Mouse (Mus musculus): ENCODE measurements at regions not wholly inside any gene's neighbourhood (a gene's known extent, or its start where the extent isn't known, plus 50 kb on each side); places are given as distances from the start of the nearest gene placed in this dataset.

DNA sequence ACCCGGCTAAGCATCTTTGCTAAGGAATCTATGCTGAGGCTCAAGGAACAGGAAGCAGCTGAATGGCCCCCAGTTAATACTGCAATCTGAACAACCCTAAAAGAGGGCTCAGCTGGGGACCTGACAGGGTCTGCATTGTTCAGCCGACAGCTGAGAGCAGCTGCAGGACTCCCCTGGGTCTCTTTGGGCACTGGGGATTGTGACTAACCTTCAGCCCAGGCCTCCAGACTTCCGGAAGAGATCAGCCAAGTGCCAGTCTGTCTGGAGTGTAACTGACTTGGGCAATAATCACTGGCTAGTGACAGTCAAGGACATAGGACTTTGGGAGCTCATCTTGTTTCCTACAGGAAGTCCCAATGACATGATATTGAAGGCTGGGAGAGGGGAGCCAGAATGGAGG is 73.1 kb downstream of the Rpusd4 start:
- Histone ChIP-seq H3K36me3 (no peaks in the 10 kb centered on the region), H3K9ac (replicated peaks) (no peak overlapping the region), H3K9me3 (no peaks in the 10 kb centered on the region), H3K27ac (replicated peaks) (no peak overlapping the region), H3K4me2 (replicated peaks) (no peak overlapping the region), H3K4me3 (no peak overlapping the region), H3K4me1 (peaks cover 44% of the 10 kb centered on the region), H3K27me3 (no peaks in the 10 kb centered on the region)
- 22% methylated on average over 3 of the region's 3 CpGs for WGBS
- no peak for ATAC-seq (replicated peaks)

DNA sequence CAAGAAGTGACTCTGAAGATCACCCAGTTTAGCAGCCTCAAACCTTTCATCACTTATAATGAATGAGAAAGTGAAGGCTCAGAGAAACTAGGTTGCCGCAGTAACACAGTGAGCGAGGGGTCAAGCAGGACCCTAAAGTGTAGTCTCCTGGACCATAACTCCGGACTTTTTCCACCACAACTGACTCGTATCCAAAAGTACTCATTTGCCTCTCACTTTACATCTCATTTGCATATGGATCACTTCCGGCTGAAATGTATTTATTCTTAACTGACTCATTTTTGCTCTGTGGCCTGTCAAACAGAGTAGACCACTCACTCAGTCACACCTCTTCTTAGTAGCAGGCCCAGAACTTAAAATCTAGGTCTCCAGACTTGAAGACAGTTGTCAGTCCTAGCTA is 73.7 kb downstream of the Rpusd4 start:
- Histone ChIP-seq H3K4me2 (replicated peaks) (no peak overlapping the region), H3K4me1 (peaks cover 38% of the 10 kb centered on the region), H3K9me3 (no peaks in the 10 kb centered on the region), H3K4me3 (no peak overlapping the region), H3K27me3 (no peaks in the 10 kb centered on the region), H3K36me3 (no peaks in the 10 kb centered on the region), H3K27ac (replicated peaks) (no peak overlapping the region), H3K9ac (replicated peaks) (no peak overlapping the region)
- ATAC-seq (replicated peaks), result no peak
- 66% methylated on average over 5 of the region's 5 CpGs for WGBS

DNA sequence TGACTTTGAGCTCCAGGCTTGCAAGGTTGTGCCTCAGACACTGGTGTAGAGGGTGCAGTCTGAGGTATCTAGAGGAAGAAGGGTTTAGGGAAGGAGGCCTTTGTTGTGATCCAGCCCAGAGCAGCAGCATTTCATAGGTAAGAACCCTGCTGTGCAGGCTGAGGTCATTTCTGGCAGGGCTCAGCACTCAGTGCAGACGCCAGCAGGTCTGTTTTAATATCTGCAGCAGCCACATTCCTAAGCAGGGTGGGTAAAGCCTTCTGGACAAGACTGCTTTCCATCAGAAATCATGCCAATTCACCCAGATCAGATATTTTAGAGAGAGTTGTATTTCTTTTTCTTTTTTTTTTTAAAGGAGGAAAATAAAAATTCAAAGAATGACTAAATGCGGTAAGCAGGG is 74.8 kb downstream of the Rpusd4 start:
- H3K36me3 ChIP-seq, result no peaks in the 10 kb centered on the region
- no peak overlapping the region for H3K9ac ChIP-seq (replicated peaks)
- H3K27ac ChIP-seq (replicated peaks), result no peak overlapping the region
- H3K4me2 ChIP-seq (replicated peaks), result no peak overlapping the region
- 0 out of 2 replicates have a peak, but pooled peaks have one; percentile 16 for ATAC-seq (replicated peaks)
- 40% methylated on average over 2 of the region's 2 CpGs for WGBS
- no peak overlapping the region for H3K4me3 ChIP-seq
- H3K4me1 ChIP-seq, result peaks cover 32% of the 10 kb centered on the region
- no peaks in the 10 kb centered on the region for H3K9me3 ChIP-seq
- H3K27me3 ChIP-seq, result no peaks in the 10 kb centered on the region

- Histone ChIP-seq H3K27ac (replicated peaks) (no peak overlapping the region), H3K27me3 (no peaks in the 10 kb centered on the region), H3K36me3 (no peaks in the 10 kb centered on the region), H3K4me3 (no peak overlapping the region), H3K4me2 (replicated peaks) (no peak overlapping the region), H3K9me3 (no peaks in the 10 kb centered on the region), H3K4me1 (peaks cover 32% of the 10 kb centered on the region), H3K9ac (replicated peaks) (no peak overlapping the region)
- ATAC-seq (replicated peaks), result no peak
Measured at GRCm38 (mm10) chr9:35343336-35343735, 75.7 kb downstream of the Rpusd4 start.

DNA sequence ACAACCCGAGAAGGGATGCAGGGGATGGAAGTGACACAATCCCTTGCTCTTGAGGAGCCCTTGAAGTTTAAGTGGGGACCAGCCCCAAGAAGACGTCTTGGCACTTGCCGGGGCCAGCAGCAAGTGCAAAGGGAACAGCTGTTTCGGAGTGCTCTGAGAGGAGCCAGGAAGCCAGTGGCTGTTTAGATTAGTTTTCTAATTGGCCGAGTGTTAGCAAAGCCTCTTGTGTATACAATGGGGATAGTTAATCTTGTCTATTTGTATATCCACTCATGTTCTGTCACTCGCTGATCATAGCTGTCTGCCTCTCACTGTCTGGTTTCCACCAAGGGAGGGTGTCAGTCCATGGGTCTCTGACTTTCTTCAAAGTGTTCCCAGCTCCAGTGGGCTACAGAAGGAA is 76.6 kb upstream of the Cdon start:
- Histone ChIP-seq H3K4me1 (peaks cover 32% of the 10 kb centered on the region), H3K27me3 (no peaks in the 10 kb centered on the region), H3K27ac (replicated peaks) (no peak overlapping the region), H3K9me3 (no peaks in the 10 kb centered on the region), H3K36me3 (no peaks in the 10 kb centered on the region), H3K9ac (replicated peaks) (no peak overlapping the region), H3K4me2 (replicated peaks) (no peak overlapping the region), H3K4me3 (no peak overlapping the region)
- 48% methylated on average over 6 of the region's 6 CpGs for WGBS
- no peak for ATAC-seq (replicated peaks)

GRCm38 (mm10) chr9:35346378-35346777 is 74.5 kb upstream of the Cdon start:
- H3K9me3 ChIP-seq, result no peaks in the 10 kb centered on the region
- H3K27ac ChIP-seq (replicated peaks), result no peak overlapping the region
- ATAC-seq (replicated peaks), result no peak
- no peak overlapping the region for H3K4me2 ChIP-seq (replicated peaks)
- no peaks in the 10 kb centered on the region for H3K27me3 ChIP-seq
- H3K9ac ChIP-seq (replicated peaks), result no peak overlapping the region
- peaks cover 23% of the 10 kb centered on the region for H3K4me1 ChIP-seq
- 61% methylated on average over 5 of the region's 5 CpGs for WGBS
- no peaks in the 10 kb centered on the region for H3K36me3 ChIP-seq
- H3K4me3 ChIP-seq, result no peak overlapping the region

DNA sequence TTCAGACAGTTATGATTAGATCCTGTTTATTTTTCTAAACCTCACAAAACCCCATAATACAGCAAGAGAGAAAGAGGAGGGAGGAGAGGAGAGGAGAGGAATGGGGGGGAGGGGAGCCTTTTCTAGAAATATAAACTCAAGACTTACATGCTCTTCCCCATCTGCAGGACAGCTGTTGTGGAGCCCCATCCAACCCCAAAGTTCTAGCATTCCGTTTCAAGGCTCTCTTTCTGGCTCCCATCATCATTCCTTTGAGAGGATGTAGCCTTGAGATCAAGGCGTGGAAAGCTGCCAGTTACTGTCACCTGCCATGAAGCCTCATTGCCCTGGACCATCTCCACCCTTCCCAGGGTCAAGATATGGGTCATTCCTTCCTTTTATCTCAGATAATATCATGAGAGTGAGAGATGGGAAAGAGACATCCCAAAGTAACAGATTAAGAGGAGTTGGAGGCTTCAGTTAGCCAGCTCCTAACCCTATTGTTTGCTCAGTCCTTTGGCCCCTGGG is 70.8 kb upstream of the Cdon start:
- Histone ChIP-seq H3K27me3 (no peaks in the 10 kb centered on the region), H3K36me3 (no peaks in the 10 kb centered on the region), H3K9ac (replicated peaks) (no peak overlapping the region), H3K4me2 (replicated peaks) (no peak overlapping the region), H3K9me3 (no peaks in the 10 kb centered on the region), H3K4me1 (peaks cover 5% of the 10 kb centered on the region), H3K27ac (replicated peaks) (no peak overlapping the region), H3K4me3 (no peak overlapping the region)
- no peak for ATAC-seq (replicated peaks)
- 83% methylated on average over 2 of the region's 2 CpGs for WGBS

- Histone ChIP-seq H3K27ac (replicated peaks) (no peak overlapping the region), H3K36me3 (no peaks in the 10 kb centered on the region), H3K4me3 (no peak overlapping the region), H3K9ac (replicated peaks) (no peak overlapping the region), H3K4me1 (peaks cover 5% of the 10 kb centered on the region), H3K4me2 (replicated peaks) (no peak overlapping the region), H3K9me3 (no peaks in the 10 kb centered on the region), H3K27me3 (no peaks in the 10 kb centered on the region)
- WGBS, result 83% methylated on average over 5 of the region's 5 CpGs
- no peak for ATAC-seq (replicated peaks)
Measured at GRCm38 (mm10) chr9:35351576-35351975, 69.4 kb upstream of the Cdon start.

DNA sequence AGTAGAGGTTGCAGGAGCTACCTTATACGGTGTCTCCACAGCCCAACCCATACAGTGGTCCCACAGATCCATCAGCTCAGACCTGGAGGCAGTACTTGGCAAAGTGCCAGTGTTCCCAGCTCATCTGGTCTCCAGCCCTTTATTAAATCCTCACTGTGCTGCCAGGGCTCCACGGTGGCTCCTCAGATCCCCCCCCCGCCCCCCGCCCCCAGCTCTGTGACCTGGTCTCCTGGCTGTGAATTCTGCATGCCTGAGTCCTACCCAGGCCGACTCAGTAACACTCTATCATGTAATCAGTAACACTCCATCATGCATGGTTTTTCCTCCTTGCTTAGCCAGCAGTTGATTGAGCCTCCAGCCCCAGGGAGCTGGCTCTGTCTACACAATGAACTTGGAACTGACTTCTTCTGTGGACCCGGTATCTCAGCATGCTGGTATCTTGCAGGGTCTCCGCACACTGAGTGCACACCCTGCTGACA is 66.2 kb upstream of the Cdon start:
- H3K4me3 ChIP-seq, result no peak overlapping the region
- peak; percentile 64 for ATAC-seq (replicated peaks)
- no peak overlapping the region for H3K27ac ChIP-seq (replicated peaks)
- no peaks in the 10 kb centered on the region for H3K27me3 ChIP-seq
- H3K4me2 ChIP-seq (replicated peaks), result no peak overlapping the region
- H3K36me3 ChIP-seq, result no peaks in the 10 kb centered on the region
- 51% methylated on average over 7 of the region's 7 CpGs for WGBS
- no peak overlapping the region for H3K9ac ChIP-seq (replicated peaks)
- no peaks in the 10 kb centered on the region for H3K9me3 ChIP-seq
- H3K4me1 ChIP-seq, result peaks cover 8% of the 10 kb centered on the region

- H3K27ac ChIP-seq (replicated peaks), result peak overlapping the region; percentile 90
- ATAC-seq (replicated peaks), result no peak
- 46% methylated on average over 6 of the region's 6 CpGs for WGBS
- no peaks in the 10 kb centered on the region for H3K36me3 ChIP-seq
- H3K4me1 ChIP-seq, result peaks cover 53% of the 10 kb centered on the region
- H3K9ac ChIP-seq (replicated peaks), result no peak overlapping the region
- H3K4me2 ChIP-seq (replicated peaks), result no peak overlapping the region
- no peaks in the 10 kb centered on the region for H3K27me3 ChIP-seq
- no peaks in the 10 kb centered on the region for H3K9me3 ChIP-seq
- H3K4me3 ChIP-seq, result no peak overlapping the region
Measured at GRCm38 (mm10) chr9:35359699-35360098, 61.2 kb upstream of the Cdon start.

- H3K9me3 ChIP-seq, result no peaks in the 10 kb centered on the region
- peak overlapping the region; percentile 32 for H3K4me2 ChIP-seq (replicated peaks)
- peaks cover 50% of the 10 kb centered on the region for H3K4me1 ChIP-seq
- H3K4me3 ChIP-seq, result no peak overlapping the region
- no peaks in the 10 kb centered on the region for H3K27me3 ChIP-seq
- H3K9ac ChIP-seq (replicated peaks), result 0 out of 2 replicates have a peak overlapping the region, but pooled peaks have one; percentile 5
- H3K27ac ChIP-seq (replicated peaks), result peak overlapping the region; percentile 90
- peak; percentile 87 for ATAC-seq (replicated peaks)
- 12% methylated on average over 6 of the region's 6 CpGs for WGBS
- no peaks in the 10 kb centered on the region for H3K36me3 ChIP-seq
Measured at GRCm38 (mm10) chr9:35360139-35361100, 60.5 kb upstream of the Cdon start.

- Histone ChIP-seq H3K4me1 (peaks cover 50% of the 10 kb centered on the region), H3K27ac (replicated peaks) (peak overlapping the region; percentile 90), H3K4me2 (replicated peaks) (no peak overlapping the region), H3K9me3 (no peaks in the 10 kb centered on the region), H3K9ac (replicated peaks) (no peak overlapping the region), H3K27me3 (no peaks in the 10 kb centered on the region), H3K4me3 (no peak overlapping the region), H3K36me3 (no peaks in the 10 kb centered on the region)
- peak; percentile 40; the same call in 1 of the 2 replicates for ATAC-seq (replicated peaks)
- 45% methylated on average over 4 of the region's 4 CpGs for WGBS
Measured at GRCm38 (mm10) chr9:35361432-35361831, 59.5 kb upstream of the Cdon start.
